Mouse (Mus musculus): Measurements from ENCODE around the gene Tcte1. TPM values are rescaled to one million over a fixed set of nuclear protein-coding genes. Genes with fewer than 3 reads are reported as not detected.

Tcte1 gene
- polyA plus RNA-seq, 1 experiment from 2014 or later = 1.3 TPM

- H3K27me3 ChIP-seq (ENCODE audit: control insufficient read depth, insufficient read depth, low read length) = no peaks in the 10 kb centered on the region
- DNase-seq (ENCODE audit: low spot score) (no peak), ATAC-seq (ENCODE audit: insufficient number of reproducible peaks, low FRiP score, low TSS enrichment, low read depth) (no peak)
- H3K4me2 ChIP-seq (ENCODE audit: low read depth, severe bottlenecking) = no peak overlapping the region
- H3K27ac ChIP-seq (replicated peaks; ENCODE audit: low read depth, low read length) = no peak overlapping the region
- H3K4me1 ChIP-seq (ENCODE audit: control insufficient read depth, insufficient read depth, low read length) = peaks cover 14% of the 10 kb centered on the region
- H3K4me3 ChIP-seq (ENCODE audit: low read depth, low read length) = no peak overlapping the region
- H3K36me3 ChIP-seq (ENCODE audit: control insufficient read depth, insufficient read depth, low read length) = peaks cover 3% of the 10 kb centered on the region; the same call in 1 of the 2 replicates
- WGBS = 72% methylated on average over 6 of the region's 6 CpGs
- no peaks in the 10 kb centered on the region for H3K9me3 ChIP-seq (ENCODE audit: control insufficient read depth, low read length)
- no peak overlapping the region for H3K9ac ChIP-seq (ENCODE audit: low read length)
These were observed 59.6 kb downstream of the Tcte1 start for GRCm38 (mm10) chr17:45582715-45583355.

DNA sequence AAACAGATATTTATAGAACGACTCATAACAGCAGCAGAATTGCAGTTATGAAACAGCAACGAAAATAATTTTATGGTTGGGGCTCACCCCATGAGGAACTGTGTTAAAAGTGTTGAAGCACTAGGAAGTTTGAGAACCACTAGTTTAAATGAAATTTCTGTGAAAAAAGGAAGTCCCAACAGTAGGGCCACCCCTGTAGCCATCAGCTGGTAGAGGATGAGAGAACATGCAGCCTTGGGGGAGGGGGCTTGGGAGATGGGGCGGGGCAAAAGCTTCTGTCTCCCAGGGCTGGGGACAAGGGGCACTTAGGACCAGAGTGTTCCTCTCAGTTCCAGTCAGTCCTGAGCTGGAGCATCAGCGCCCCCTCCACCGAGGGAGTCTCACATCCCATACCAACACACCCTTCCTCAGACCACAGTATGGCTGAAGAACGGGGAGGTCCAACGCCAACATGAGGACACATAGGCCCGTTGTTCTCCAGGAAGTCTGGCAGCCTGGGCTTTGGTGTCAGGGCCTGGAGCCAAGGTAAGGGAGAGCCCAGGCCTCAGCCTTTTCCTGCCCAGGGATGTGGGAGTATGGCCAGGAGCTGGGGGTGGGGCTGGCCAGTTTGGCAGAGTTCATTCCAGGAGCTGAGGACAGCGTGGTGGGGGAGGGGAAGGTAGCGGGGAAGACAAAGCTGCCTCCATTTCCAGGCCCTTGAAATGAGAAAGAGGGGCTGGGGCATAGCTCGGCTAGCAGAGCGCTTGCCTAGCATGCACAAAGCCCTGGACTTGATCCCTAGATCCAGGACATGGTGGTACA, 61.1 kb downstream of the Tcte1 start:
- Histone ChIP-seq H3K4me1 (ENCODE audit: control insufficient read depth, insufficient read depth, low read length) (peaks cover 14% of the 10 kb centered on the region), H3K27ac (replicated peaks; ENCODE audit: low read depth, low read length) (peak overlapping the region; percentile 23; the same call in 1 of the 2 replicates), H3K4me3 (ENCODE audit: low read depth, low read length) (no peak overlapping the region), H3K4me2 (ENCODE audit: low read depth, severe bottlenecking) (no peak overlapping the region), H3K9me3 (ENCODE audit: control insufficient read depth, low read length) (no peaks in the 10 kb centered on the region), H3K9ac (ENCODE audit: low read length) (no peak overlapping the region; the same call in 1 of the 2 replicates), H3K36me3 (ENCODE audit: control insufficient read depth, insufficient read depth, low read length) (peaks cover 6% of the 10 kb centered on the region), H3K27me3 (ENCODE audit: control insufficient read depth, insufficient read depth, low read length) (no peaks in the 10 kb centered on the region)
- WGBS = 43% methylated on average over 12 of the region's 12 CpGs
- ATAC-seq (ENCODE audit: insufficient number of reproducible peaks, low FRiP score, low TSS enrichment, low read depth) (peak; percentile 32; the same call in 1 of the 2 replicates), DNase-seq (ENCODE audit: low spot score) (peak; percentile 54)

GRCm38 (mm10) chr17:45584939-45585678, 61.9 kb downstream of the Tcte1 start:
- ATAC-seq (ENCODE audit: insufficient number of reproducible peaks, low FRiP score, low TSS enrichment, low read depth) = peak; percentile 42; the same call in 1 of the 2 replicates

GRCm38 (mm10) chr17:45585725-45586448, 62.7 kb downstream of the Tcte1 start:
- no peaks in the 10 kb centered on the region for H3K27me3 ChIP-seq (ENCODE audit: control insufficient read depth, insufficient read depth, low read length)
- DNase-seq (ENCODE audit: low spot score) = no peak
- H3K36me3 ChIP-seq (ENCODE audit: control insufficient read depth, insufficient read depth, low read length) = peaks cover 6% of the 10 kb centered on the region
- WGBS = 73% methylated on average over 23 of the region's 23 CpGs
- peak overlapping the region; percentile 55; the same call in 1 of the 2 replicates for H3K27ac ChIP-seq (replicated peaks; ENCODE audit: low read depth, low read length)
- H3K4me2 ChIP-seq (ENCODE audit: low read depth, severe bottlenecking) = no peak overlapping the region
- H3K9ac ChIP-seq (ENCODE audit: low read length) = peak overlapping the region; percentile 30; the same call in 1 of the 2 replicates
- no peaks in the 10 kb centered on the region for H3K9me3 ChIP-seq (ENCODE audit: control insufficient read depth, low read length)
- H3K4me3 ChIP-seq (ENCODE audit: low read depth, low read length) = no peak overlapping the region
- H3K4me1 ChIP-seq (ENCODE audit: control insufficient read depth, insufficient read depth, low read length) = peaks cover 13% of the 10 kb centered on the region
- no peak for ATAC-seq (ENCODE audit: insufficient number of reproducible peaks, low FRiP score, low TSS enrichment, low read depth)

More at GRCm38 (mm10) chr17:45584939-45585678, 61.9 kb downstream of the Tcte1 start:
- Histone ChIP-seq H3K36me3 (ENCODE audit: control insufficient read depth, insufficient read depth, low read length) (peaks cover 6% of the 10 kb centered on the region), H3K4me3 (ENCODE audit: low read depth, low read length) (no peak overlapping the region), H3K27ac (replicated peaks; ENCODE audit: low read depth, low read length) (peak overlapping the region; percentile 23; the same call in 1 of the 2 replicates), H3K4me1 (ENCODE audit: control insufficient read depth, insufficient read depth, low read length) (peaks cover 14% of the 10 kb centered on the region), H3K27me3 (ENCODE audit: control insufficient read depth, insufficient read depth, low read length) (no peaks in the 10 kb centered on the region), H3K9me3 (ENCODE audit: control insufficient read depth, low read length) (no peaks in the 10 kb centered on the region), H3K9ac (ENCODE audit: low read length) (peak overlapping the region; percentile 22; the same call in 1 of the 2 replicates), H3K4me2 (ENCODE audit: low read depth, severe bottlenecking) (no peak overlapping the region)
- 19% methylated on average over 14 of the region's 14 CpGs for WGBS
- DNase-seq (ENCODE audit: low spot score) = peak; percentile 90

DNA sequence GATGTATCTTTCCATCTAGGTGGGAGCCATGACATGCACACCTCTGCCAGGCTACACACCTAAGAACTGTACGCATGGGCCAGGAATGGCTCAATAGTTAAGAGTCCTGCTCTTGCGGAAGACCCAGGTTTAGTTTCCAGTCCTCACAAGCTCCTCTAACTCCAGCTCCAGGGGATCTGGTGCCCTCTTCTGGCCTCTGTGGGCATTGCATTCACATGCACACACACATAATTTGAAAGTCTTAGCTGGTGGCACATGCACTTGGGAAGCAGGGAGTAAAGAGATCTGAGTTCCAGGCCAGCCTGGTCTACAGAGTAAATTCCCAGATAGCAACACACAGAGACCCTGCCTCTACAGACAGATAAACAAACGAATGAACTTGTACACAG, 63.2 kb downstream of the Tcte1 start:
- Histone ChIP-seq H3K27me3 (ENCODE audit: control insufficient read depth, insufficient read depth, low read length) (no peaks in the 10 kb centered on the region), H3K4me1 (ENCODE audit: control insufficient read depth, insufficient read depth, low read length) (peaks cover 11% of the 10 kb centered on the region), H3K27ac (replicated peaks; ENCODE audit: low read depth, low read length) (no peak overlapping the region), H3K9ac (ENCODE audit: low read length) (no peak overlapping the region), H3K4me2 (ENCODE audit: low read depth, severe bottlenecking) (no peak overlapping the region), H3K36me3 (ENCODE audit: control insufficient read depth, insufficient read depth, low read length) (peaks cover 7% of the 10 kb centered on the region), H3K9me3 (ENCODE audit: control insufficient read depth, low read length) (no peaks in the 10 kb centered on the region), H3K4me3 (ENCODE audit: low read depth, low read length) (no peak overlapping the region)
- 94% methylated on average over 3 of the region's 3 CpGs for WGBS
- no peak for DNase-seq (ENCODE audit: low spot score)
- no peak for ATAC-seq (ENCODE audit: insufficient number of reproducible peaks, low FRiP score, low TSS enrichment, low read depth)

DNA sequence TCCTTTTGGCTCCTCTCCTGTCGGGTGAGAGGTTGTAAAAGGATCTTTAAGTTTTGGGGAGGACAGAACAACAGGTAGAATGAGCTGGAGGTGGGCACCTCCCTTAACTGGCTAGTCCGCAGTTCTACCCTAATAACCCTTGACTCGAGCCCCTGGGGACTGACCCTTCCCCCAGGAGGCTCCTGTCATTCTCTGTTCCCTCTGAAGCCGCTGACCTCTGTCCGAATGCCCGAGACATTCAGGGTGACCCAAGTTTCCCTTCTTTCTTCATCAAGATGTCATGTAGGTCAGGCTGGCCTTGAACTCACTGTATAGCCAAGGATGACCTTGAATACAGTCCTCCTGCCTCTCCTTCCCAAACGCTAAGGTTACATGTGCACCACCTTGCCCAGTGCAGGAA, 65.1 kb downstream of the Tcte1 start:
- H3K9me3 ChIP-seq (ENCODE audit: control insufficient read depth, low read length) = no peaks in the 10 kb centered on the region
- H3K4me3 ChIP-seq (ENCODE audit: low read depth, low read length) = no peak overlapping the region
- ATAC-seq (ENCODE audit: insufficient number of reproducible peaks, low FRiP score, low TSS enrichment, low read depth) (no peak), DNase-seq (ENCODE audit: low spot score) (no peak)
- H3K27ac ChIP-seq (replicated peaks; ENCODE audit: low read depth, low read length) = no peak overlapping the region
- 88% methylated on average over 7 of the region's 7 CpGs for WGBS
- no peak overlapping the region for H3K9ac ChIP-seq (ENCODE audit: low read length)
- H3K36me3 ChIP-seq (ENCODE audit: control insufficient read depth, insufficient read depth, low read length) = peaks cover 8% of the 10 kb centered on the region
- H3K27me3 ChIP-seq (ENCODE audit: control insufficient read depth, insufficient read depth, low read length) = peaks cover 4% of the 10 kb centered on the region; the same call in 1 of the 2 replicates
- H3K4me1 ChIP-seq (ENCODE audit: control insufficient read depth, insufficient read depth, low read length) = peaks cover 19% of the 10 kb centered on the region
- H3K4me2 ChIP-seq (ENCODE audit: low read depth, severe bottlenecking) = no peak overlapping the region

DNA sequence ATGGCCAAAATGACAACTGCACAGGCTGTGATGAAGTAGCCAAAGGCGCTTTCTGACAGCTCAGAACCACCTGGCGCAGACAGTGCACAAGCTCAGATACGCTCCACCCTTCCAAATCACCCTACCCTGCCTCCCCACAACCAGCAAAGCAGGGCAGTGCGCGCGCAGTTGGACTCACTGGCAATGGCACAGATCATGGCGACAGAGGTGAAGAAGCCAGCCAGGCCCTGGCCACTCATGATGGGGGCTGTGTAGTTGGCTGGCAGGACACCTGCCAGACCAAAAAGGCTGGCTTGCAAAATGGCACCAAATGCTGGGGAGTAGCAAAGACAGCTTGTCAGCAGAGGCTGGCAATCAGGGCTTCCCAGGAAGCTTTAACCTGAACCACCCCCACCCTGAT, 66.0 kb downstream of the Tcte1 start:
- ATAC-seq (ENCODE audit: insufficient number of reproducible peaks, low FRiP score, low TSS enrichment, low read depth) (no peak), DNase-seq (ENCODE audit: low spot score) (no peak)
- Histone ChIP-seq H3K9me3 (ENCODE audit: control insufficient read depth, low read length) (no peaks in the 10 kb centered on the region), H3K4me3 (ENCODE audit: low read depth, low read length) (no peak overlapping the region), H3K36me3 (ENCODE audit: control insufficient read depth, insufficient read depth, low read length) (peaks cover 8% of the 10 kb centered on the region), H3K4me1 (ENCODE audit: control insufficient read depth, insufficient read depth, low read length) (peaks cover 22% of the 10 kb centered on the region), H3K9ac (ENCODE audit: low read length) (no peak overlapping the region), H3K4me2 (ENCODE audit: low read depth, severe bottlenecking) (no peak overlapping the region), H3K27ac (replicated peaks; ENCODE audit: low read depth, low read length) (no peak overlapping the region), H3K27me3 (ENCODE audit: control insufficient read depth, insufficient read depth, low read length) (peaks cover 11% of the 10 kb centered on the region)
- WGBS = 97% methylated on average over 7 of the region's 7 CpGs
